Mouse (Mus musculus) cerebellum, postnatal 10 days (tissue): ENCODE results near the gene Mansc1.
A peak's percentile ranks its signal among the peaks of the same experiment; 100 is the strongest.

Experiments used
- DNase-seq, 2 experiments: peaks; one replicate each; pipeline ENCODE4 v3.0.0; 2021; ENCODE audit warnings: mixed read lengths in 2 of 2

Mansc1 gene

GRCm38 (mm10) chr6:134594569-134595442 lies 37.5 kb downstream of the Mansc1 start:
- DNase-seq: no peak

- no peak for DNase-seq
Observed at GRCm38 (mm10) chr6:134591614-134592013, 40.7 kb downstream of the Mansc1 start.

DNA sequence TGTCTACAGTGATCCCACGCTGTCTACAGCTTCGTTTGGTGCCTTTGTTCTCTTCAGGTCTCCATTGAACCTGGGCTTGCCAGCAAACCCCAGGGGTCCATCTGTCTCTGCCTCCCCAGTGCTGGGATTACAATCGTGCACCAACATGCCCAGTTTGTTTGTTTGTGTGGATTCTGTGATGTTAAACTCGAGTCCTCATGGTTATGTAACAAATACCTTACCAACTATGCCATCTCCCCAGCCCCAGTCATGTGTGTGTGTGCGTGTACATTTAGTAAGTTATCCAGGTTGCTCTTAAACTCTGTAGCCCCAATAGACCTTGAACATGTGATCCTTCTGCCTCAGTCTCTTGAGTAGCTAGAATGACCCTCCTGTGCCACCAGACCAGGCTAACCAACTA lies 46.0 kb downstream of the Mansc1 start:
- DNase-seq: no peak

- DNase-seq: no peak
Observed at GRCm38 (mm10) chr6:134584616-134585015, 47.7 kb downstream of the Mansc1 start.

DNA sequence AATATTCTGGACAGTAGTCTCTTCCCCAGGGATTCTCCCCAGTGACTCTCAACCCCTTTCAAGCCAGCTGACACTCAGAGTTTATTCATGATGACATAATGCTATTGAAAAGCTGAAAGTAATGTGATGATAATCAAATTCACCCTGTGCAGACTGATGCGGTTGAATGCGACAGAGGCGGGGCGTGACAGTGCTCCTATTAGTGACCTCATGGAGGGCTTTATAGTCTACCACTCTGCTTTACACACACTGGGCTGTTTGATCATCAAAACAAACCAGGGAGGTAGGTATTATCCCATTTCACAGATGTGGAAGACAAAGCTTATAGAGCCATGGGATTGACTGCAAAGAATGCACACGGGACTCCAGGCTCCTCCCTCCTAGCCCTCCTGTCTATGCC lies 50.2 kb downstream of the Mansc1 start:
- no peak for DNase-seq

DNA sequence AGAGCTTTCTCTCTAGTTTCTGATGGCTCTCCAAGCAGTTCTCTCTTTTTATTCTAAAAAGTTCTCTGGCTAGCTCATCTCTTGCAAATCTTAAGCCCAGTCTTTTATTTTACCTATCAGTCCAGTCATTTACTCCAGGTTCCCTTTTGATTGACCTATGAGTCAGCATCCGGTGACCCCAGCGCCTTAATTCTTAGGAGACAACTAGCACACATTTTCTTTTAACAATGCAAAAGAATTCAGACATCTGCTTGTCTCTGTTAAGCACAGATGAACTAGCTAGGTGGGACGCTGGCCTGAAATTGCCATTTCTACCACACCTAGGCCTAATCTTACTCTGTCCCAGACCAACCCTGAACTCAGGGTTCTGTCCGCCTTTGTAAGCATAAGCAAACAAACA lies 52.8 kb downstream of the Mansc1 start:
- no peak for DNase-seq

- no peak for DNase-seq
Observed at GRCm38 (mm10) chr6:134578039-134578438, 54.2 kb downstream of the Mansc1 start.

- DNase-seq: no peak
Observed at GRCm38 (mm10) chr6:134575288-134575741, 57.0 kb downstream of the Mansc1 start.

- DNase-seq: no peak
Observed at GRCm38 (mm10) chr6:134567986-134568556, 64.2 kb downstream of the Mansc1 start.

- DNase-seq: peak; percentile 92
Observed at GRCm38 (mm10) chr6:134566818-134567485, 65.3 kb downstream of the Mansc1 start, which contains the start of gene Lrp6. Gene Lrp6, minus strand, starts transcription at chr6:134566965.

DNA sequence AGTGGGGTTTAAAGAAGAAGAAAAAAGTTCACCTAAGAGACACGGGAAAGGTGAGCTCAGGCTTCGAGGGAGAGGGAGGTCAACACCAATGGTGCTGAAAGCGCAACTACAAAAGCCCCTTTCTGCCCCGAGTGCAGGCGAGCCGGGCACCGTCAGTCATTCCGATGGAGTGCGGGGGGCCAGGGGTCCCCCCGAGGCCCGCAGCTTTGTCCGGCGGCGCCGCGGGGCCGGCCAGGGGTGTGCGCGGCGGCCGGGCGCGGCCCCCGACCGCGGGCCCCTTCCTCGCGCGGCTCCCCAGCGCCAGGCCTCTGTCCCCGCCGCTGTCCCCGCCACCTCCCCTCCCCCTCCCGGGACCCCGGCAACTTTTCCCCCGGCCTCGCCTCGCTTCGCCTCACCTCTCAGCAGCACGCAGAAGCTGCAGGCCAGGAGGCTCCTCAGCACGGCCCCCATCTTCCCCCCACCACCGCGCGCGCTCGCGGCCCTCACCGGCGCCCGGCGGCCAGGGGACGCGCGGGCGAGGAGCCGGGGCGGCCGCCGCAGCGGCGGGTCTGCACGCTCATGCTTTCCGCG lies 66.0 kb downstream of the Mansc1 start:
- no peak for DNase-seq

DNA sequence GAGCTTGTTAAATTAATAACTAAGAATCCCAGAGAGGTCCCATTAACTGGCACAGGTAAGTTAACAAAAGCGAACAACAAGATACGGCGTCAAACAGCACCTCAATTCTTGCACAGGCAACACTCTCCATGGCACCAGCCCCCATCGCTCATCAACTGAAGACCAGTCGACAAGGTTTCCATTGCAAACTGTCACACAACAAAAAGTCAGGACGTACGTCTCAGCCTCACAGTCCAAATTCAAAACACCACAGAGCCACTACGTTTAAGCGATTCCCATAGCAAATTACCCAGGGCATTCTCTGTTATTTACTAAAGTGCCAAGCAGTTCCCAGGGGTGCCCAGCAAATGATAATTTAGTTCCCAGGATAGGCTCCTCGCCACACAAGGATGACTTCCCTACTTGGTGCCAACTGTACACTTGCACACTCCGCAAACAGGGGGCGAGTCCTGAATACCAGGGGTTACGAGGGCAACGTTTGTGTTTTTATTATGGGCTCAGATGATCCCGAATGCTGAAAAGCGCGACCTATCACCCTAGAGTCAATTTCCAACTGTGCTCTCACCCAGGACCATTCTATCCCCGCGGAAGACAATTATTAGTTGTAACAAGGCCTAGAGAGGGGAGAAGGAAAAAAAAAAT lies 66.6 kb downstream of the Mansc1 start:
- DNase-seq: peak; percentile 39 to 47

GRCm38 (mm10) chr6:134564539-134564938 lies 67.7 kb downstream of the Mansc1 start:
- DNase-seq: no peak

- no peak for DNase-seq
Observed at GRCm38 (mm10) chr6:134559635-134560034, 72.7 kb downstream of the Mansc1 start.
